Mouse (Mus musculus) A20 (cell line): ENCODE measurements around the gene Speg.

Experiments used
- DNase-seq: peaks from one replicate; pipeline ENCODE4 v3.0.0-alpha.2; 2011; ENCODE audit warnings: low read depth, low spot score

The Speg gene

GRCm38 (mm10) chr1:75458789-75459684 is 83.9 kb downstream of the Speg start:
- DNase-seq = no peak

GRCm38 (mm10) chr1:75460297-75460696 is 85.2 kb downstream of the Speg start:
- no peak for DNase-seq

- DNase-seq = no peak
Measured at GRCm38 (mm10) chr1:75462636-75463035, 87.5 kb downstream of the Speg start.

GRCm38 (mm10) chr1:75463652-75464204 is 88.6 kb downstream of the Speg start:
- DNase-seq = no peak

GRCm38 (mm10) chr1:75467215-75467927 is 92.3 kb downstream of the Speg start:
- DNase-seq = peak; percentile 67

- no peak for DNase-seq
Measured at GRCm38 (mm10) chr1:75469287-75469825, 94.3 kb downstream of the Speg start.

GRCm38 (mm10) chr1:75476441-75476840 is 101.3 kb downstream of the Speg start:
- DNase-seq = no peak

- peak; percentile 91 for DNase-seq
Measured at GRCm38 (mm10) chr1:75477264-75477965, 102.3 kb downstream of the Speg start.

GRCm38 (mm10) chr1:75477966-75478290 is 102.8 kb downstream of the Speg start:
- DNase-seq = no peak

GRCm38 (mm10) chr1:75478497-75478896 is 103.4 kb downstream of the Speg start:
- DNase-seq = no peak

- DNase-seq = peak; percentile 98
Measured at GRCm38 (mm10) chr1:75478916-75479634, 104.0 kb downstream of the Speg start, which contains the start of the genes Chpf and Tmem198. Chpf (minus strand) TSS chr1:75479307. Tmem198 (plus strand) TSS chr1:75479532.

- no peak for DNase-seq
Measured at GRCm38 (mm10) chr1:75479635-75479989, 104.5 kb downstream of the Speg start.

- no peak for DNase-seq
Measured at GRCm38 (mm10) chr1:75480036-75480435, 104.9 kb downstream of the Speg start.

GRCm38 (mm10) chr1:75480735-75481134 is 105.6 kb downstream of the Speg start:
- no peak for DNase-seq
